In genomic region chr11:117522879-117523519, GRCm38 (mm10) we compare ENCODE assay signal across 8 mouse cellular contexts. TPM values are rescaled to one million over a fixed set of nuclear protein-coding genes. Genes with fewer than 3 reads are reported as not detected.
DNase-seq lines count a peak whose midpoint lies in the region; ATAC-seq and TF ChIP-seq lines count a peak whose summit lies in the region.

No protein-coding gene starts in this region.

- H3K4me3 ChIP-seq in forebrain, embryonic 11.5 days (ENCODE audit: low read depth, low read length): no peak overlapping the region
- no peak overlapping the region for H3K4me3 ChIP-seq in heart, embryonic 13.5 days
- no peak overlapping the region for H3K4me3 ChIP-seq in kidney, embryonic 16.5 days (ENCODE audit: low read length)
- no peak overlapping the region for H3K4me3 ChIP-seq in limb, embryonic 14.5 days (replicated peaks; ENCODE audit: low read length)

- H3K27ac ChIP-seq in forebrain, embryonic 11.5 days (ENCODE audit: low read depth, low read length): peak overlapping the region; percentile 31; the same call in 1 of the 2 replicates
- H3K27ac ChIP-seq in heart, embryonic 13.5 days (replicated peaks): peak overlapping the region; percentile 76
- peak overlapping the region; percentile 37; the same call in 1 of the 2 replicates for H3K27ac ChIP-seq in kidney, embryonic 16.5 days (ENCODE audit: low read length)
- peak overlapping the region; percentile 82 for H3K27ac ChIP-seq in limb, embryonic 14.5 days (replicated peaks; ENCODE audit: low read depth, low read length)

- H3K36me3 ChIP-seq in forebrain, embryonic 11.5 days (ENCODE audit: control insufficient read depth, insufficient read depth, low read length): no peaks in the 10 kb centered on the region
- no peaks in the 10 kb centered on the region for H3K36me3 ChIP-seq in heart, embryonic 13.5 days
- no peaks in the 10 kb centered on the region for H3K36me3 ChIP-seq in kidney, embryonic 16.5 days (ENCODE audit: insufficient read depth, low read length)
- H3K36me3 ChIP-seq in limb, embryonic 14.5 days (ENCODE audit: control insufficient read depth, insufficient read depth, low read length): no peaks in the 10 kb centered on the region

- 72% methylated on average over 16 of the region's 16 CpGs for WGBS in forebrain, embryonic 11.5 days
- WGBS in heart, embryonic 13.5 days: 43% methylated on average over 16 of the region's 16 CpGs
- WGBS in kidney, embryonic 16.5 days: 47% methylated on average over 16 of the region's 16 CpGs
- WGBS in limb, embryonic 14.5 days: 44% methylated on average over 13 of the region's 16 CpGs

- no peak overlapping the region for H3K4me2 ChIP-seq in forebrain, embryonic 11.5 days (ENCODE audit: low read depth, low read length, severe bottlenecking)
- peak overlapping the region; percentile 33 for H3K4me2 ChIP-seq in heart, embryonic 13.5 days
- no peak overlapping the region for H3K4me2 ChIP-seq in kidney, embryonic 16.5 days (replicated peaks; ENCODE audit: low read depth, low read length)
- peak overlapping the region; percentile 35 for H3K4me2 ChIP-seq in limb, embryonic 14.5 days (replicated peaks; ENCODE audit: low read depth, low read length, severe bottlenecking)

- ATAC-seq in forebrain, embryonic 11.5 days (replicated peaks; ENCODE audit: low FRiP score): no peak; the same call in 1 of the 2 replicates
- ATAC-seq in heart, embryonic 13.5 days (ENCODE audit: extremely low read depth, insufficient number of reproducible peaks, low FRiP score, low TSS enrichment): 0 out of 2 replicates have a peak, but pooled peaks have one; percentile 14
- peak; percentile 66; the same call in 1 of the 2 replicates for ATAC-seq in kidney, embryonic 16.5 days (ENCODE audit: low FRiP score, low TSS enrichment)
- ATAC-seq in limb, embryonic 14.5 days (ENCODE audit: low FRiP score, low read depth): peak; percentile 54

- peak; percentile 47 for DNase-seq in embryo, embryonic 11 days
- DNase-seq in embryo, embryonic 10 days (ENCODE audit: low spot score): no peak
- DNase-seq in forebrain, embryonic 11.5 days (ENCODE audit: low spot score): no peak
- peak; percentile 68 for DNase-seq in limb, embryonic 14.5 days (ENCODE audit: low spot score)
- peak; percentile 80 for DNase-seq in retina, postnatal 1 day
- no peak for DNase-seq in thymus, postnatal 36 days

- H3K9ac ChIP-seq in forebrain, embryonic 11.5 days (ENCODE audit: low read length): no peak overlapping the region
- H3K9ac ChIP-seq in heart, embryonic 13.5 days: 0 out of 2 replicates have a peak overlapping the region, but pooled peaks have one; percentile 21
- 0 out of 2 replicates have a peak overlapping the region, but pooled peaks have one; percentile 9 for H3K9ac ChIP-seq in kidney, embryonic 16.5 days (replicated peaks; ENCODE audit: low read length)
- H3K9ac ChIP-seq in limb, embryonic 14.5 days (ENCODE audit: low read depth, low read length, severe bottlenecking): peak overlapping the region; percentile 44

- peaks cover 3% of the 10 kb centered on the region; the same call in 1 of the 2 replicates for H3K9me3 ChIP-seq in forebrain, embryonic 11.5 days (ENCODE audit: control insufficient read depth, low read length)
- no peaks in the 10 kb centered on the region for H3K9me3 ChIP-seq in heart, embryonic 13.5 days
- peaks cover 4% of the 10 kb centered on the region; the same call in 1 of the 2 replicates for H3K9me3 ChIP-seq in kidney, embryonic 16.5 days (ENCODE audit: low read length)
- H3K9me3 ChIP-seq in limb, embryonic 14.5 days (ENCODE audit: control insufficient read depth, low read length): no peaks in the 10 kb centered on the region; the same call in 1 of the 2 replicates

- no peaks in the 10 kb centered on the region for H3K27me3 ChIP-seq in forebrain, embryonic 11.5 days (ENCODE audit: control insufficient read depth, insufficient read depth, low read length)
- H3K27me3 ChIP-seq in heart, embryonic 13.5 days (replicated peaks): peaks cover 14% of the 10 kb centered on the region; the same call in 1 of the 2 replicates
- no peaks in the 10 kb centered on the region for H3K27me3 ChIP-seq in kidney, embryonic 16.5 days (ENCODE audit: insufficient read depth, low read length)
- no peaks in the 10 kb centered on the region for H3K27me3 ChIP-seq in limb, embryonic 14.5 days (ENCODE audit: control insufficient read depth, insufficient read depth, low read length)

- no peak for TF ChIP-seq POLR2A in limb, embryonic 14.5 days (IDR thresholded peaks at IDR 0.05; ENCODE audit: borderline replicate concordance, extremely low read depth, insufficient read depth, insufficient read length)

- no peaks in the 10 kb centered on the region; the same call in 1 of the 2 replicates for H3K4me1 ChIP-seq in forebrain, embryonic 11.5 days (replicated peaks; ENCODE audit: control insufficient read depth, insufficient read depth, low read length)
- peaks cover 20% of the 10 kb centered on the region for H3K4me1 ChIP-seq in heart, embryonic 13.5 days
- peaks cover 24% of the 10 kb centered on the region for H3K4me1 ChIP-seq in kidney, embryonic 16.5 days (ENCODE audit: insufficient read depth, low read length)
- H3K4me1 ChIP-seq in limb, embryonic 14.5 days (ENCODE audit: control insufficient read depth, insufficient read depth, low read length): peaks cover 27% of the 10 kb centered on the region

RNA-seq across cellular contexts. Expression of gene Gm11733, which starts 38.8 kb away (rescaled TPM):
- polyA plus RNA-seq in forebrain, embryonic 11.5 days (2014; fragmentation: Nextera tagmentation; extraction: Ambion mirVana): not detected in 2 replicates
- not detected in 2 replicates for polyA plus RNA-seq in heart, embryonic 13.5 days (2015; fragmentation: Nextera tagmentation; extraction: Ambion mirVana)
- polyA plus RNA-seq in kidney, embryonic 16.5 days (2015; fragmentation: Nextera tagmentation; extraction: Ambion mirVana): not detected in 2 replicates
- polyA plus RNA-seq in limb, embryonic 14.5 days (2012; rRNA removed): not detected in 2 replicates
- polyA plus RNA-seq in limb, embryonic 14.5 days (2014; fragmentation: Nextera tagmentation; extraction: Ambion mirVana): 0.08 TPM in 1 of 2 replicates, not detected in the other

Comparison
In these comparisons a context has a peak if more than half of its experiments do, and no peak if none do; other contexts are left out.
1. DNase-seq: peak in embryo, embryonic 11 days (single experiment), limb, embryonic 14.5 days (single experiment) and retina, postnatal 1 day (single experiment); none in embryo, embryonic 10 days (single experiment), forebrain, embryonic 11.5 days (single experiment) and thymus, postnatal 36 days (0 of 2).
2. H3K27ac ChIP-seq: peak in every context shown above with its lines; median percentile 82 in limb, embryonic 14.5 days; 76 in heart, embryonic 13.5 days; 37 in kidney, embryonic 16.5 days; 31 in forebrain, embryonic 11.5 days.
3. H3K4me2 ChIP-seq: peak in heart, embryonic 13.5 days (single experiment) and limb, embryonic 14.5 days (single experiment); none in forebrain, embryonic 11.5 days (single experiment) and kidney, embryonic 16.5 days (single experiment).